Mouse (Mus musculus) forebrain, postnatal 0 days (tissue): Measurements from ENCODE around the gene Gdap1l1. TPM values are rescaled to one million over a fixed set of nuclear protein-coding genes. Genes with fewer than 3 reads are reported as not detected.

ENCODE experiments used
- ATAC-seq: fragments of 200-750 bp; cut with Nextera tagmentation; 2 replicates; pipeline ENCODE4 v1.8.0; 2017; ENCODE audit warnings: mild to moderate bottlenecking, moderate library complexity
- DNase-seq: peaks from one replicate; pipeline ENCODE4 v3.0.0-alpha.2; 2015
- H3K27ac ChIP-seq: fragments of 300-500 bp; sonication (generic); 2 replicates; pipeline ENCODE4 v1.5.1; 2014; ENCODE audit warnings: low read depth, mild to moderate bottlenecking, antibody characterized with exemption, low read length, moderate library complexity, mixed read lengths
- H3K27me3 ChIP-seq: fragments of 300-500 bp; sonication (generic); 2 replicates; pipeline ENCODE4 v1.6.1; 2014; ENCODE audit warnings: mild to moderate bottlenecking, low read length, mixed read lengths; ENCODE audit not compliant: insufficient read depth
- H3K36me3 ChIP-seq: fragments of 300-500 bp; sonication (generic); 2 replicates; pipeline ENCODE4 v1.6.1; 2014; ENCODE audit warnings: mild to moderate bottlenecking, moderate library complexity; ENCODE audit not compliant: insufficient read depth
- H3K4me1 ChIP-seq: fragments of 300-500 bp; sonication (generic); 2 replicates; pipeline ENCODE4 v1.6.1; 2014; ENCODE audit warnings: antibody characterized with exemption; ENCODE audit not compliant: insufficient read depth
- H3K4me2 ChIP-seq: fragments of 300-500 bp; sonication (generic); 2 replicates; pipeline ENCODE4 v1.6.1; 2014; ENCODE audit warnings: low read depth, mild to moderate bottlenecking, moderate library complexity
- H3K4me3 ChIP-seq: fragments of 300-500 bp; sonication (generic); 2 replicates; pipeline ENCODE4 v1.5.1; 2014; ENCODE audit warnings: low read depth, low read length, mixed read lengths
- H3K9ac ChIP-seq: fragments of 300-500 bp; sonication (generic); 2 replicates; pipeline ENCODE4 v1.6.1; 2014; ENCODE audit warnings: mild to moderate bottlenecking
- H3K9me3 ChIP-seq: fragments of 300-500 bp; sonication (generic); 2 replicates; pipeline ENCODE4 v1.6.1; 2016; ENCODE audit warnings: low read length
- CTCF ChIP-seq: sonication (generic); IDR thresholded peaks from 2 replicates; pipeline ENCODE4 v1.5.1; 2016; ENCODE audit warnings: antibody characterized with exemption, control low read depth, low read depth
- WGBS: fragments of 180-500 bp; shearing (Covaris S2); extraction: QIAGEN DNeasy Blood & Tissue Kit; methylation state at CpG from one replicate; pipeline ENCODE4 v1.1.7; 2014; 5-methylcytosine and 5-hydroxymethylcytosine counted together
- polyA plus RNA-seq: library from polyadenylated mRNA; unstranded; fragments of >200 nt; fragmentation: Nextera tagmentation; extraction: Ambion mirVana; gene quantifications from 2 replicates; pipeline ENCODE4 v1.2.1, GENCODE M21; 2015
- total RNA-seq: library from RNA; depleted of rRNA; stranded (reverse); fragments of >200 nt; gene quantifications from 2 replicates; pipeline ENCODE4 v1.2.3, GENCODE M21; 2014

Gdap1l1 gene
- total and polyA plus RNA-seq, 2 experiments from 2014 or later, result 106 to 134 TPM

- H3K36me3 ChIP-seq, result peaks cover 34% of the 10 kb centered on the region
- ATAC-seq (no peak), DNase-seq (no peak)
- no peak overlapping the region for H3K4me2 ChIP-seq
- H3K27ac ChIP-seq, result no peak overlapping the region
- no peak for TF ChIP-seq CTCF
- no peaks in the 10 kb centered on the region for H3K9me3 ChIP-seq
- peaks cover 5% of the 10 kb centered on the region for H3K4me1 ChIP-seq
- H3K4me3 ChIP-seq, result no peak overlapping the region
- H3K9ac ChIP-seq, result no peak overlapping the region
- no peaks in the 10 kb centered on the region for H3K27me3 ChIP-seq
- 92% methylated on average over 9 of the region's 9 CpGs for WGBS
These were observed 25.3 kb upstream of the Gdap1l1 start for GRCm38 (mm10) chr2:163412846-163413590.

- Histone ChIP-seq H3K4me2 (no peak overlapping the region), H3K9ac (no peak overlapping the region), H3K27me3 (no peaks in the 10 kb centered on the region), H3K4me3 (no peak overlapping the region), H3K27ac (no peak overlapping the region), H3K9me3 (no peaks in the 10 kb centered on the region), H3K4me1 (peaks cover 22% of the 10 kb centered on the region), H3K36me3 (peaks cover 11% of the 10 kb centered on the region; the same call in 1 of the 2 replicates)
- 95% methylated on average over 6 of the region's 6 CpGs for WGBS
- TF ChIP-seq CTCF, result no peak
- ATAC-seq (no peak), DNase-seq (no peak)
These were observed 21.2 kb upstream of the Gdap1l1 start for GRCm38 (mm10) chr2:163417026-163417425.

- H3K4me2 ChIP-seq, result peak overlapping the region; percentile 90
- TF ChIP-seq CTCF, result no peak
- H3K9me3 ChIP-seq, result no peaks in the 10 kb centered on the region
- H3K27ac ChIP-seq, result no peak overlapping the region
- DNase-seq (no peak), ATAC-seq (no peak)
- H3K36me3 ChIP-seq, result peaks cover 11% of the 10 kb centered on the region; the same call in 1 of the 2 replicates
- H3K27me3 ChIP-seq, result no peaks in the 10 kb centered on the region
- H3K4me3 ChIP-seq, result no peak overlapping the region
- H3K4me1 ChIP-seq, result peaks cover 22% of the 10 kb centered on the region
- 0 out of 2 replicates have a peak overlapping the region, but pooled peaks have one; percentile 68 for H3K9ac ChIP-seq
These were observed 20.4 kb upstream of the Gdap1l1 start for GRCm38 (mm10) chr2:163417830-163418229.

GRCm38 (mm10) chr2:163418841-163419345 is 19.4 kb upstream of the Gdap1l1 start:
- WGBS, result 1% methylated on average over 46 of the region's 50 CpGs
- Histone ChIP-seq H3K9me3 (no peaks in the 10 kb centered on the region), H3K9ac (peak overlapping the region; percentile 68), H3K27me3 (no peaks in the 10 kb centered on the region), H3K4me2 (peak overlapping the region; percentile 90), H3K4me1 (peaks cover 22% of the 10 kb centered on the region), H3K27ac (peak overlapping the region; percentile 59), H3K4me3 (peak overlapping the region; percentile 77), H3K36me3 (peaks cover 11% of the 10 kb centered on the region; the same call in 1 of the 2 replicates)
- no peak for TF ChIP-seq CTCF
- ATAC-seq, result peak; percentile 19
- no peak for DNase-seq

GRCm38 (mm10) chr2:163419346-163420045 is 18.8 kb upstream of the Gdap1l1 start:
- peak overlapping the region; percentile 92 for H3K27ac ChIP-seq
- no peaks in the 10 kb centered on the region for H3K27me3 ChIP-seq
- DNase-seq, result peak; percentile 100
- peaks cover 7% of the 10 kb centered on the region; the same call in 1 of the 2 replicates for H3K36me3 ChIP-seq
- no peaks in the 10 kb centered on the region for H3K9me3 ChIP-seq
- peaks cover 22% of the 10 kb centered on the region for H3K4me1 ChIP-seq
- H3K9ac ChIP-seq, result peak overlapping the region; percentile 78
- peak overlapping the region; percentile 77 for H3K4me3 ChIP-seq
- H3K4me2 ChIP-seq, result peak overlapping the region; percentile 90
- WGBS, result under 1% methylated on average over 61 of the region's 71 CpGs
- peak; percentile 53 for TF ChIP-seq CTCF
- peak; percentile 99 for ATAC-seq

- Histone ChIP-seq H3K9me3 (no peaks in the 10 kb centered on the region), H3K4me1 (peaks cover 22% of the 10 kb centered on the region), H3K27me3 (no peaks in the 10 kb centered on the region), H3K27ac (peak overlapping the region; percentile 92), H3K36me3 (0 out of 2 replicates have a peak, but pooled peaks cover 4% of the 10 kb centered on the region), H3K9ac (peak overlapping the region; percentile 78), H3K4me3 (peak overlapping the region; percentile 77), H3K4me2 (peak overlapping the region; percentile 73)
- no peak for TF ChIP-seq CTCF
- ATAC-seq, result no peak
- DNase-seq, result no peak
- WGBS, result 26% methylated on average over 10 of the region's 10 CpGs
These were observed 17.9 kb upstream of the Gdap1l1 start for GRCm38 (mm10) chr2:163420366-163420886.
